Mouse (Mus musculus) heart, adult 2 months (tissue): ENCODE data around the gene Pcgf1. TPM values are rescaled to one million over a fixed set of nuclear protein-coding genes. Genes with fewer than 3 reads are reported as not detected.
A peak's percentile ranks its signal among the peaks of the same experiment; 100 is the strongest.

Experiments used
- DNase-seq, 2 experiments: peaks; one replicate each; pipeline ENCODE4 v3.0.0; 2021
- H3K27ac ChIP-seq: fragments of 200-600 bp; 2 replicates; pipeline ENCODE4 v1.8.1; 2022
- H3K27me3 ChIP-seq: fragments of 200-500 bp; 2 replicates; pipeline ENCODE4 v1.6.1; 2012; ENCODE audit warnings: mild to moderate bottlenecking, low read length, inconsistent platforms, mixed read lengths; ENCODE audit not compliant: control insufficient read depth, insufficient read depth
- H3K36me3 ChIP-seq: fragments of 200-500 bp; 2 replicates; pipeline ENCODE4 v1.6.1; 2012; ENCODE audit warnings: low read length, inconsistent platforms; ENCODE audit not compliant: control insufficient read depth, insufficient read depth
- H3K4me1 ChIP-seq: fragments of 200-500 bp; 2 replicates; pipeline ENCODE4 v1.6.1; 2011; ENCODE audit warnings: low read length; ENCODE audit not compliant: control insufficient read depth, insufficient read depth
- H3K4me3 ChIP-seq: fragments of 200-600 bp; 2 replicates; pipeline ENCODE4 v1.8.1; 2022
- H3K79me2 ChIP-seq: fragments of 200-500 bp; replicated peaks from 2 replicates; pipeline ENCODE4 v1.6.1; 2012; ENCODE audit warnings: mild to moderate bottlenecking, inconsistent platforms, low read length, moderate library complexity, mixed read lengths; ENCODE audit not compliant: control insufficient read depth, insufficient read depth
- H3K9ac ChIP-seq: fragments of 200-500 bp; 2 replicates; pipeline ENCODE4 v1.6.1; 2012; ENCODE audit warnings: low read depth, mild to moderate bottlenecking, control low read depth, inconsistent platforms, low read length, mixed read lengths
- CTCF ChIP-seq: fragments of 200-600 bp; IDR thresholded peaks from 2 replicates; pipeline ENCODE4 v1.8.1; 2022; ENCODE audit warnings: antibody characterized with exemption, mild to moderate bottlenecking, moderate library complexity
- EP300 ChIP-seq: fragments of 200-500 bp; IDR thresholded peaks from 2 replicates; pipeline ENCODE4 v1.6.1; 2011; ENCODE audit warnings: low read depth, low read length, control low read depth; ENCODE audit not compliant: insufficient read depth
- POLR2A ChIP-seq: fragments of 200-500 bp; IDR thresholded peaks from 2 replicates; pipeline ENCODE4 v1.6.1; 2011; ENCODE audit warnings: mild to moderate bottlenecking, low read depth, low read length, control low read depth; ENCODE audit not compliant: insufficient read depth
- WGBS: fragments of 180-500 bp; shearing (Covaris S2); methylation state at CpG from one replicate; pipeline ENCODE4 v1.1.7; 2018; 5-methylcytosine and 5-hydroxymethylcytosine counted together
- intact Hi-C: fragments of 180-260 bp; cut with DNase I; formaldehyde crosslinking; loops from one replicate; pipeline ENCODE4 v1.15.1; 2025
- polyA plus RNA-seq: library from polyadenylated mRNA; depleted of rRNA; stranded (reverse); fragments of >200 nt; gene quantifications from 2 replicates; pipeline ENCODE4 v1.2.3, GENCODE M21; 2012
- total RNA-seq, 2 experiments: library from RNA; stranded (reverse); gene quantifications; 2 replicates each; pipeline ENCODE4 v1.2.3; 2021

Gene Pcgf1
- total and polyA plus RNA-seq, 3 experiments = 7.7 to 11.5 (median 8.0) TPM

- Histone ChIP-seq H3K36me3 (no peaks in the 10 kb centered on the region), H3K79me2 (no peaks in the 10 kb centered on the region; the same call in 1 of the 2 replicates), H3K4me1 (peaks cover 3% of the 10 kb centered on the region; the same call in 1 of the 2 replicates), H3K4me3 (peak overlapping the region; percentile 75; the same call in 1 of the 2 replicates), H3K27ac (no peak overlapping the region; the same call in 1 of the 2 replicates), H3K27me3 (no peaks in the 10 kb centered on the region), H3K9ac (no peak overlapping the region)
- DNase-seq = peak; percentile 70 to 80
- WGBS = 44% methylated on average over 13 of the region's 13 CpGs
- intact Hi-C loops = loop anchor here (2.0 to 10.0 kb wide), 3 partner anchors 51 to 157 kb away; partner anchors contain the start of genes Aup1 and Htra2
- TF ChIP-seq CTCF = peak; percentile 83
- no peak for TF ChIP-seq POLR2A
- TF ChIP-seq EP300 = no peak
Measured at GRCm38 (mm10) chr6:83107566-83108400, 30.1 kb downstream of the Pcgf1 start.

GRCm38 (mm10) chr6:83108762-83109668, 31.3 kb downstream of the Pcgf1 start, which contains the start of gene Mrpl53:
Gene Mrpl53, plus strand, starts transcription at chr6:83109040.
- WGBS = under 1% methylated on average over 76 of the region's 76 CpGs
- intact Hi-C loops = loop anchor here (1.0 to 10.0 kb wide), 3 partner anchors 16 to 156 kb away; partner anchors contain the start of genes Aup1, Htra2 and Ino80b
- H3K27ac ChIP-seq = peak within 1 kb of the TSS; percentile 90
- H3K27me3 ChIP-seq = no peaks in the 10 kb centered on the region
- H3K79me2 ChIP-seq = no peaks in the 10 kb centered on the region; the same call in 1 of the 2 replicates
- H3K36me3 ChIP-seq = no peaks in the 10 kb centered on the region
- H3K9ac ChIP-seq = peak within 1 kb of the TSS; percentile 83
- H3K4me1 ChIP-seq = 0 out of 2 replicates have a peak, but pooled peaks cover 1% of the 10 kb centered on the region
- peak; percentile 88 to 90 for DNase-seq
- peak; percentile 88 for TF ChIP-seq POLR2A
- peak; percentile 72; the same call in 1 of the 2 replicates for TF ChIP-seq EP300
- no peak for TF ChIP-seq CTCF
- peak within 1 kb of the TSS; percentile 75 for H3K4me3 ChIP-seq

- intact Hi-C loops = no loop called here
- WGBS = 73% methylated on average over 4 of the region's 4 CpGs
- H3K36me3 ChIP-seq = no peaks in the 10 kb centered on the region
- H3K27me3 ChIP-seq = no peaks in the 10 kb centered on the region
- TF ChIP-seq POLR2A (no peak), EP300 (no peak), CTCF (no peak)
- no peaks in the 10 kb centered on the region; the same call in 1 of the 2 replicates for H3K79me2 ChIP-seq
- H3K4me1 ChIP-seq = peaks cover 5% of the 10 kb centered on the region
- no peak overlapping the region for H3K27ac ChIP-seq
- DNase-seq = no peak
- H3K9ac ChIP-seq = no peak overlapping the region
- no peak overlapping the region for H3K4me3 ChIP-seq
Measured at GRCm38 (mm10) chr6:83111510-83112136, 34.0 kb downstream of the Pcgf1 start.

GRCm38 (mm10) chr6:83115011-83115671, 37.5 kb downstream of the Pcgf1 start, which contains the start of gene Mogs:
Gene Mogs, plus strand, starts transcription at chr6:83115496.
- H3K36me3 ChIP-seq = no peaks in the 10 kb centered on the region
- H3K4me1 ChIP-seq = peaks cover 4% of the 10 kb centered on the region
- WGBS = under 1% methylated on average over 54 of the region's 58 CpGs
- no peaks in the 10 kb centered on the region for H3K27me3 ChIP-seq
- TF ChIP-seq CTCF = peak; percentile 70
- TF ChIP-seq EP300 = 0 out of 2 replicates have a peak, but pooled peaks have one; percentile 70
- peak; percentile 98 for TF ChIP-seq POLR2A
- H3K9ac ChIP-seq = peak within 1 kb of the TSS; percentile 77
- peak; percentile 96 for DNase-seq
- H3K27ac ChIP-seq = peak within 1 kb of the TSS; percentile 80
- H3K4me3 ChIP-seq = peak within 1 kb of the TSS; percentile 90
- intact Hi-C loops = loop anchor here (2.0 kb wide), 1 partner anchor 50 kb away; the partner anchor contains the start of gene Dctn1
- H3K79me2 ChIP-seq = no peaks in the 10 kb centered on the region
